Mouse (Mus musculus): ENCODE measurements at regions not wholly inside any gene's neighbourhood (a gene's known extent, or its start where the extent isn't known, plus 50 kb on each side); places are given as distances from the start of the nearest gene placed in this dataset.
"Not testable (repeated sequence)": the region's sequence is repeated elsewhere in the genome, so short reads cannot be mapped to it uniquely, and the experiment has no call there.

GRCm38 (mm10) chr17:82666557-82666956, 548.5 kb upstream of the Pkdcc start:
- TF ChIP-seq CTCF (IDR thresholded peaks at IDR 0.05; ENCODE audit: low read depth, low read length); TAL1 (conservative IDR thresholded peaks at IDR 0.05; ENCODE audit: low read depth, low read length); POLR2AphosphoS5 (IDR thresholded peaks at IDR 0.05; ENCODE audit: insufficient replicate concordance, low read depth, low read length); GATA1 (IDR thresholded peaks at IDR 0.05; ENCODE audit: borderline replicate concordance, low read length); GATA2 (IDR thresholded peaks at IDR 0.05; ENCODE audit: borderline replicate concordance, low read depth, low read length): not testable (repeated sequence)
